Mouse (Mus musculus) ES-E14 (cell line): Measurements from ENCODE around the gene Plcxd1.

Experiments
- CHD2 ChIP-seq: IDR thresholded peaks from 2 replicates; pipeline ENCODE4 v1.6.1; 2014; ENCODE audit warnings: mild to moderate bottlenecking, low read depth, low read length, inconsistent platforms
- ZC3H11A ChIP-seq: IDR thresholded peaks from 2 replicates; pipeline ENCODE4 v1.6.1; 2012; ENCODE audit warnings: low read depth, mild to moderate bottlenecking, inconsistent platforms, low read length, borderline replicate concordance

DNA sequence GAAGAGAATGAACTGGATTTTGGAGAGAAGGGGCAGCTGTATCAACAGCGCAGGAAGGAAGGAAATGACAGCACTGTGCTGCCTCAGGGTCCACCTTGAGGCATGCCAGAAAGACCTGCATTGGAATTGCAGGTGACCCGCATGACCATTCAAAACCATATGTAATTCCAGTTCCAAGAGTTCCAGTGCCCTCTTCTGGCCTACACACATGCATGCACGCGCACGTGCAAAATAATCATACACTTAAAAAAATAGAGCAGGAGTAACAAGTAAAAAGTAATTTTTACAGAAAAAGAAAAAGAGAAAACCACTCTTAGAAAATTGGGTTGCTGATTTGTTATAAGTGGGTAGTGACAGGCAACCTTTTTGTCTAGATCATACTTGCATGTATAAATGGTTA, 43.2 kb downstream of the Plcxd1 start:
- TF ChIP-seq ZC3H11A, result peak; percentile 20; the same call in 1 of the 2 replicates
- no peak for TF ChIP-seq CHD2
